Mouse (Mus musculus) G1E (cell line): ENCODE data around the gene Immt.

ENCODE experiments used
- CTCF ChIP-seq: IDR thresholded peaks from 2 replicates; pipeline ENCODE4 v1.5.1; 2012; ENCODE audit warnings: low read depth, low read length, inconsistent platforms, mixed read lengths
- GATA1 ChIP-seq: IDR thresholded peaks from 2 replicates; pipeline ENCODE4 v1.6.1; 2012; ENCODE audit warnings: borderline replicate concordance, low read length, inconsistent platforms, mixed read lengths
- GATA2 ChIP-seq: IDR thresholded peaks from 2 replicates; pipeline ENCODE4 v1.6.1; 2012; ENCODE audit warnings: low read depth, low read length, inconsistent platforms, borderline replicate concordance
- POLR2AphosphoS5 ChIP-seq: IDR thresholded peaks from 2 replicates; pipeline ENCODE4 v1.6.1; 2012; ENCODE audit warnings: low read depth, low read length, inconsistent platforms; ENCODE audit not compliant: insufficient replicate concordance
- TAL1 ChIP-seq: conservative IDR thresholded peaks from 2 replicates; pipeline ENCODE4 v1.6.1; 2012; ENCODE audit warnings: low read depth, low read length, inconsistent platforms, mixed read lengths

DNA sequence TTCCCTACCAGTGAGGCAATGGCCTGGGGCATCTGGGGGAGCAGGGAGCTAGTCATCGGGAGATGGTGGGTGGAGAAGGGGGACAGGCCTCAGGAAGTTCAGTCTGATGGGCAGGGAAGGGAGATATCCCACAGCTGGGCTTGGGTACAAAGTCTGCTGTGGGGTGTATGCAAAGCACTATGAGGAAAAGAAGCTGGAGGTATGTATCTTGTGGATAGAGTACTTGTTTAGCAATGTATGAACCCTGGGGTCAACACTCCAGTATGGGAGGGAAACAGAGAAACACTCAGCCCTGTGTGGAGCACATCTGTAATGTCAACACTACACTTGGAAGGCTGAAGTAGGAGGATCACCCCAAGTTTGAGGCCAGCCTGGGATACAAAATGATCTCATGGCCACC is 24.4 kb upstream of the Immt start:
- no peak for TF ChIP-seq CTCF
- TF ChIP-seq TAL1: no peak
- TF ChIP-seq GATA2: no peak
- no peak for TF ChIP-seq GATA1
- TF ChIP-seq POLR2AphosphoS5: no peak
